Mouse (Mus musculus) intestine, embryonic 14.5 days (tissue): Measurements from ENCODE around the gene Zbtb21. TPM values are rescaled to one million over a fixed set of nuclear protein-coding genes. Genes with fewer than 3 reads are reported as not detected.
"Not testable (repeated sequence)": the region's sequence is repeated elsewhere in the genome, so short reads cannot be mapped to it uniquely, and the experiment has no call there.

Experiments used
- ATAC-seq: fragments of 200-750 bp; cut with Nextera tagmentation; replicated peaks from 2 replicates; pipeline ENCODE4 v1.8.0; 2017; ENCODE audit warnings: low read depth, moderate number of reproducible peaks, moderate TSS enrichment, moderate library complexity; ENCODE audit not compliant: low FRiP score, low TSS enrichment
- DNase-seq: peaks from one replicate; pipeline ENCODE4 v3.0.0-alpha.2; 2018; ENCODE audit warnings: low spot score
- H3K27ac ChIP-seq: fragments of 300-500 bp; sonication (generic); 2 replicates; pipeline ENCODE4 v1.5.1; 2014; ENCODE audit warnings: low read depth, mild to moderate bottlenecking, control low read depth
- H3K27me3 ChIP-seq: fragments of 300-500 bp; sonication (generic); replicated peaks from 2 replicates; pipeline ENCODE4 v1.6.1; 2014; ENCODE audit warnings: low read length, control low read depth; ENCODE audit not compliant: control insufficient read depth, insufficient read depth
- H3K36me3 ChIP-seq: fragments of 300-500 bp; sonication (generic); 2 replicates; pipeline ENCODE4 v1.6.1; 2014; ENCODE audit warnings: low read length, control low read depth; ENCODE audit not compliant: control insufficient read depth, insufficient read depth
- H3K4me1 ChIP-seq: fragments of 300-500 bp; sonication (generic); replicated peaks from 2 replicates; pipeline ENCODE4 v1.6.1; 2014; ENCODE audit warnings: low read length, control low read depth, mixed read lengths; ENCODE audit not compliant: control insufficient read depth, insufficient read depth
- H3K4me2 ChIP-seq: fragments of 300-500 bp; sonication (generic); 2 replicates; pipeline ENCODE4 v1.6.1; 2014; ENCODE audit warnings: low read length
- H3K4me3 ChIP-seq: fragments of 300-500 bp; sonication (generic); 2 replicates; pipeline ENCODE4 v1.5.1; 2014; ENCODE audit warnings: low read depth, low read length, control low read depth, mixed read lengths
- H3K9ac ChIP-seq: fragments of 300-500 bp; sonication (generic); 2 replicates; pipeline ENCODE4 v1.6.1; 2014; ENCODE audit warnings: mild to moderate bottlenecking, low read length
- H3K9me3 ChIP-seq: fragments of 300-500 bp; sonication (generic); 2 replicates; pipeline ENCODE4 v1.6.1; 2016; ENCODE audit warnings: low read length, control low read depth; ENCODE audit not compliant: control insufficient read depth
- WGBS: fragments of 180-500 bp; shearing (Covaris S2); extraction: QIAGEN DNeasy Blood & Tissue Kit; methylation state at CpG from one replicate; pipeline ENCODE4 v1.1.7; 2014; 5-methylcytosine and 5-hydroxymethylcytosine counted together
- polyA plus RNA-seq: library from polyadenylated mRNA; unstranded; fragments of >200 nt; fragmentation: Nextera tagmentation; extraction: Ambion mirVana; gene quantifications from 2 replicates; pipeline ENCODE4 v1.2.1, GENCODE M21; 2014

Gene Zbtb21
- polyA plus RNA-seq: 15.6 and 17.6 TPM in 2 replicates

DNA sequence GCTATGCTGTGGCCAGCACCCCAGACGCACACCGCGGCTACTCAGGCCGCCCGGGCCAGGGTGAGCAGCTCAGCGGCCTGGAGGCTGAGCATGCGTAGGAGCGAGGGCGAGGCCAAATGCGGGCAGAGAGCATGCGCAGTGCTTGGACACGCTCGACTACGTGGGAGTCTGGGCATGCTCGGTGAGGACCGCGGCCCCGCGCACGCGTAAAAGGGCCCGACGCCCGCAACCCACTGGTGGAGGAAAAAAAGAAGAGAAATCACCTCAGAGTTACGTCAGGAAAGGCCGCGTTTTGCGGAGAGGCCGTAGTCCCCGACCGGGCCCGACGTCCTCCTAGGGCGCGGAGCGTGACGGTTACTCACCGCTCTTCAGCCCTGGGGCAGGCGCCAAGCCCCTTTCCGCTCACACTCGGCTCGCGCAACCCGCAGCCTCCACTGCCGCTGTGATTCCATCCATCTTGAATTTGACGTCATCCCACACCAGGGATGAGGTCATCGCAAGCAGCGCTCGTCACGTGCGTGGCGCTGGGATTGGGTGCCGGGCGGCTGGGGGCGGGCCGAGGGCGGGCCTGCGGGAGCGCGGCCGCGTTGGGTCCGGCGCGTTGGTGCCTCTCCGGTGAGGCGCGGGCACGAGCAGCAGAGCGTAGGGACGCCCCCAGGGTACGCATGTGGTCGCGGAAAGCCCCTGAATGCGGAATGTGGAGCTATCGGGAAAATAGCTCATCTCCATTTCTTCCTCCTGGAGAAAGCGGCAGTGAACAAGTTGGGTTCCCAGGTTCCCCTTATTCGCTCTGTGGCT is at the start of gene Zbtb21, which contains the start of gene C2cd2:
Gene Zbtb21, minus strand, starts transcription at position 472 of the 798 bp plus-strand sequence.
Gene C2cd2, minus strand, starts transcription at position 448 of the 798 bp plus-strand sequence.
- H3K4me2 ChIP-seq: peak within 1 kb of the TSS; percentile 78
- under 1% methylated on average over 77 of the region's 78 CpGs for whole genome bisulfite sequencing

DNA sequence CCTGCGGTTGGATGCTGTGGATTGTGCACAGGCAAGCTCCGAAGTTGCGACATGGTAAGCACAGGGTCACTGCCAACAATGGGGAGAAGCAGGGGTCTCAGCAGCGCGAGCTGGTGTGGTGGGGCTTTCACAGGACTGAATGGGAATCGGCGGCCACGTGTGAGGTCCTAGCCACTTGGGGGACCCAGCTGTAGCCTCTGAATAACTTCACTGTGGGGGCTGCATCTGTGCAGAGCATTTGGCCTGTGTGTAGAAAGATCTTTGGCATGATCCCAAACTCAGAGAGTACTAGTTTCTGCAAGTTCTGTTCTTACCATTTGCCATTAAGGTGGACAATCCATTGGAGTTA is 34.9 kb upstream of the Zbtb21 start:
- not testable (repeated sequence) for H3K36me3 ChIP-seq, DNase-seq, H3K27me3 ChIP-seq, H3K4me1 ChIP-seq, H3K9me3 ChIP-seq
- H3K4me3 ChIP-seq: peak overlapping the region; percentile 44
- peak; percentile 74; the same call in 1 of the 2 replicates for ATAC-seq
- under 1% methylated on average over 8 of the region's 8 CpGs for WGBS
- peak overlapping the region; percentile 47 for H3K9ac ChIP-seq
- peak overlapping the region; percentile 70 for H3K4me2 ChIP-seq
- H3K27ac ChIP-seq: peak overlapping the region; percentile 89; the same call in 1 of the 2 replicates

More for the DNA sequence above, at the start of gene Zbtb21, which contains the start of gene C2cd2:
- Histone ChIP-seq H3K9ac (peak within 1 kb of the TSS; percentile 86), H3K4me1 (no peaks in the 10 kb centered on the region), H3K4me3 (peak within 1 kb of the TSS; percentile 81), H3K36me3 (peaks cover 6% of the 10 kb centered on the region; the same call in 1 of the 2 replicates), H3K9me3 (no peaks in the 10 kb centered on the region), H3K27me3 (no peaks in the 10 kb centered on the region), H3K27ac (peak within 1 kb of the TSS; percentile 99)
- ATAC-seq (peak; percentile 99), DNase-seq (peak; percentile 98)

DNA sequence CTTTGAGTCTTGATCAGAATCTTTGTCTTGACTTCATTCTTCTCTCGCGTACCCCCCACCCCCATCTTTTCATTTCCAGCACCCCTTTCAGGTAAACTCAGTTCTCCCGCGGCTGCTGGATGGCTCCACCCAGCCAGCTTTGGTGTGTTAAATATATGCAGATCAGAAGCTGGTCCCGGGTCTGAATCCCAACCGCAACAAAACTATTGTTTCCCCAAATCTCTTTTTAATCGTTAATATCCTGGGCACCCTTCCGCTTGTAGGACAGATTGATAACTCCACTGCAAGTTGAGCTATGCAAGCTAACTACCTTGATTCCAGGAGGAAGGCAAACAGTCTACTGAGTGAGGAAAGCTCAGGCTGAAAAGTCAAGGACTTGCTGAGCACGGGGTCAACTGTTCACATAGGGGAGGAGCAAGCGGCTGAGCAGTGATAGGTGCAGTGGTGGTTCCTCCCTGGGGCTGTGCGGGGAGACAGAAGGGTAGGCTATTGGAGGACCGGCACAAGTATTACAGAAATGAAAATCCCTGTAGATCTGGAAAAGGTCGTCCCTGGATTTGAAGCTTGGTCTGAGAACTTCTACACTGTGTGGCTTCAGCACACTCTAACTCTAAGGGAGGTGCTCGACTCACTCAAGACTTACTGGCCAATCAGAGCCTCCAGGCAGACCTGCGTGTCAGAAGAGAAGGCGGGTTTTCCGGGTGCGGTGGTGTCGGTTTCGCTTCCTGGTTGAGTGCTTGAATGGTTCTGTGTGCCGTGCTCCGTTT is 34.4 kb upstream of the Zbtb21 start, which contains the start of gene B230307C23Rik:
Gene B230307C23Rik, plus strand, starts transcription at position 700 of the 767 bp plus-strand sequence.
- H3K27ac ChIP-seq: peak within 1 kb of the TSS; percentile 89
- H3K4me3 ChIP-seq: peak within 1 kb of the TSS; percentile 44
- DNase-seq: peak; percentile 93
- peaks cover 6% of the 10 kb centered on the region; the same call in 1 of the 2 replicates for H3K9me3 ChIP-seq
- peak within 1 kb of the TSS; percentile 47 for H3K9ac ChIP-seq
- no peaks in the 10 kb centered on the region for H3K36me3 ChIP-seq
- no peaks in the 10 kb centered on the region for H3K27me3 ChIP-seq
- peak; percentile 99 for ATAC-seq
- H3K4me2 ChIP-seq: peak within 1 kb of the TSS; percentile 70
- H3K4me1 ChIP-seq: peaks cover 5% of the 10 kb centered on the region; the same call in 1 of the 2 replicates
- WGBS: 2% methylated on average over 22 of the region's 22 CpGs

DNA sequence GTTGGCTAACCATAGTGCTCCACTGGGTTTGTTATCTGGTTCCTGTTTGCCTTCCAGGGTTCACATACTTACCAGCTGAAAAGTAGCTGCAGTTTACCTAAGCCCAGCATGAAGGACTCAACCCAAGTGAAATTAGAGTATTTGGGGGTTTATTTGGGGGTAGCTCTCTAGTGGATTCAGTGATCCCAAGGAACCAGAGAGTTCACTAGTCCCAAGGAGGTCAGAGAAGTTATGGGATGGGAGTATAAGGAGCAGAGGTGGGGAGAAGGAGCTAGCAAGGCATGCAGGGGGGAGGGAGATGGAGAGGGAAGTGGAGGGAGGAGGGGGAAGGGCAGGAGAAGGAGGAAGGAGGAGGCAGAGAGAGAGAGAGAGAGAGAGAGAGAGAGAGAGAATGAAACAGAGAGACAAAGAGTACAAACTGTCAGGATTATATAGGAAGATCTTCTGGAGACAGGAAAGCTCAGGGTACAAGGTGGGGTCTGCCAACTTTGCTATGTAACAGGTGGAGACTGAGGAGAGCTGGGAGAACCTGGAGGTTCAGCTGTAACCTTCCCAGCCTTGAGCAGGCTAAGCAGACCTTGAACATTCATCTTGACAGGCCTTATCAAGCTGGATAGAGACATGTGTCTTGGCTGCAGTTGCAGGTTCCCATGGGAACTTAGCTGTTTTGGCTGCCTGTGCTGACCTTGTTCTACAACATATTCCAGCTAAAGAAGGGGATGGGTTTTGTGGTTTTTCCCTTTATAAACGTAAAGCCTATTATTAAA is 33.6 kb upstream of the Zbtb21 start:
- 26% methylated on average over 1 of the region's 1 CpGs for WGBS
- H3K9ac ChIP-seq: no peak overlapping the region

DNA sequence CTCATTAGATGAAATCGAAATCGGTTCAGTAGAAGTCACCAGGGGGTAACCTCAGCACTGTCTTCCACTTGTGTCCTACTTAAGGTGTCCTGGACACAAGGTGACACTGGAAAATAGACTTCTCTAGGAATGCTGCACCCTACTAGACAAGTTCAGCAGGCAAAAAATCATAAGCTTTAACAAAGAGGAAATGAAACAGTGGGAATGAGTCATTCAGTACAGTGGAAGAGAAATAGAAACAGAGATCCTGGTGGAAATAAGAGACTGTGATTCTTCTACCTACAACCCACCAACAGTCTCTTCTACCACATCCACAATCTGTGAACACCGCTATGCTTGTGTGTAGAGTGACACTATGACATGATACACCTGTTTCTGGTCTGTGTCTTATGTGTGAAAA is 30.1 kb upstream of the Zbtb21 start:
- not testable (repeated sequence) for ATAC-seq, H3K9me3 ChIP-seq, H3K4me3 ChIP-seq, H3K36me3 ChIP-seq, H3K9ac ChIP-seq, H3K27me3 ChIP-seq, H3K4me1 ChIP-seq, DNase-seq, H3K27ac ChIP-seq, H3K4me2 ChIP-seq
- 69% methylated on average over 3 of the region's 3 CpGs for WGBS

More for the DNA sequence above, 33.6 kb upstream of the Zbtb21 start:
- peak overlapping the region; percentile 44 for H3K4me3 ChIP-seq
- H3K9me3 ChIP-seq: peaks cover 6% of the 10 kb centered on the region; the same call in 1 of the 2 replicates
- H3K36me3 ChIP-seq: no peaks in the 10 kb centered on the region
- no peaks in the 10 kb centered on the region for H3K27me3 ChIP-seq
- H3K4me2 ChIP-seq: peak overlapping the region; percentile 70
- peaks cover 5% of the 10 kb centered on the region; the same call in 1 of the 2 replicates for H3K4me1 ChIP-seq
- peak overlapping the region; percentile 89 for H3K27ac ChIP-seq
- ATAC-seq (no peak), DNase-seq (no peak)

DNA sequence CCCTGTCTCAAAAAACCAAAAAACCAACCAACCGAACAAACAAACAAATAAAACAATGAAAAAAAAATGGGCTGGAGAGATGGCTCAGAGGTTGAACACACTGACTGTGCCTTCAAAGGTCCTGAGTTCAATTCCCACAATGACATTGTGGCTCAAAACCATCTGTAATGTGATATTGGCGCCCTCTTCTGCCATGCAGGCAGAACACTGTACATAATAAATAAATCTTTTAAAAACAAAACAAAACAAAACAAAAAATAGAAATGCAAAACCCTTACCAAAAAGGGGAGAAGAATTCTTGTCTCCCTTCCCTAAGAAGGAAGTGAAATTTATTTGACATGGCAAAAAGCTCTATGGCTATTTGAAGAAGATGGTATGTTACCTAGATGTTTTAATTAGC is 29.1 kb upstream of the Zbtb21 start:
- WGBS: 74% methylated on average over 2 of the region's 2 CpGs
- H3K9me3 ChIP-seq: no peaks in the 10 kb centered on the region

DNA sequence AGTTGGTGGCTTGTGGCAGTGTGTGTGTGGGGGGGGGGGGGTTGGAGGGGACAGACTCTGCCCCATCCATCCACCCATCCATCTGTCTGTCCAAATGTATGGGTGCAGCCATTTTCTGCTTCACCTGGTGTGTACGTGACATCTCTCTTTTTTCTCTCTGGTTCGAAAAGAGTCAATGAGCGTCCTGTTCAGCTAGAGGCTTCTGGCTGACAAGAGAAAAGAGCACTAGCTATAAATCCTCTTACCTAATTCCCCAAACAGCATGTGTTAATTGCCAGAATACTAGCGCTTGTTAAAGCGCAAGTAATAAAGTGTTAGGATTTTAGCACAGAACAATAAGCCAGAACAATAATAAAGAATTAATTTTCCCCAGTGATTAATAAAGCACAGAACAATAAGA is 22.2 kb upstream of the Zbtb21 start:
- no peak overlapping the region for H3K27ac ChIP-seq
- H3K9ac ChIP-seq: no peak overlapping the region
- 77% methylated on average over 5 of the region's 5 CpGs for WGBS
- DNase-seq (no peak), ATAC-seq (no peak)
- H3K27me3 ChIP-seq: no peaks in the 10 kb centered on the region
- H3K36me3 ChIP-seq: no peaks in the 10 kb centered on the region
- H3K4me2 ChIP-seq: no peak overlapping the region
- H3K9me3 ChIP-seq: no peaks in the 10 kb centered on the region
- no peaks in the 10 kb centered on the region for H3K4me1 ChIP-seq
- no peak overlapping the region for H3K4me3 ChIP-seq

More for the DNA sequence above, 29.1 kb upstream of the Zbtb21 start:
- no peak for DNase-seq
- Histone ChIP-seq H3K27ac (no peak overlapping the region), H3K4me1 (peaks cover 3% of the 10 kb centered on the region; the same call in 1 of the 2 replicates), H3K4me2 (no peak overlapping the region), H3K4me3 (no peak overlapping the region), H3K9ac (no peak overlapping the region), H3K27me3 (no peaks in the 10 kb centered on the region), H3K36me3 (no peaks in the 10 kb centered on the region)
- no peak for ATAC-seq

DNA sequence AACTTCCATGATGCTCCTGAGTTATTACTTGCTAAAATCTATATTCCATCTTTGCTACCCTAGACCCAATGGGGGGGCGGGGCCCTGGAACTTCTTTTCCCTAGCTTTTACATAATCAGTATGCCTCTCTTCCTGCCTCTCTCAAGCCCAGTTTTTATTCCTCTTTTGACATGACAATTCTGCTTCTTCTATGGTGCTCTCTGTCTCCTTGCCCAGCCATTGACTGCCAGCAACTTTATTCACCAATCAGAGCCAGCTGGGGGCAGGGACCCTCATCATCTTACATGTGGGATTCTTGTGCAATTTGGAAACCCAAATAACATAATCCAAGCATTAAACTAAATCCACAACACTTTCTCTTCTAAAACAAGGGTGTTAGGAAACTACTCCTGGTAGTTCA is 18.9 kb upstream of the Zbtb21 start:
- H3K9ac ChIP-seq: no peak overlapping the region
- H3K27ac ChIP-seq: no peak overlapping the region
- H3K36me3 ChIP-seq: no peaks in the 10 kb centered on the region
- 81% methylated on average over 1 of the region's 1 CpGs for WGBS
- H3K4me1 ChIP-seq: no peaks in the 10 kb centered on the region
- ATAC-seq (no peak), DNase-seq (no peak)
- no peaks in the 10 kb centered on the region for H3K27me3 ChIP-seq
- no peak overlapping the region for H3K4me3 ChIP-seq
- no peak overlapping the region for H3K4me2 ChIP-seq
- H3K9me3 ChIP-seq: no peaks in the 10 kb centered on the region
